Mouse (Mus musculus): ENCODE data around the gene Clip1.

DNA sequence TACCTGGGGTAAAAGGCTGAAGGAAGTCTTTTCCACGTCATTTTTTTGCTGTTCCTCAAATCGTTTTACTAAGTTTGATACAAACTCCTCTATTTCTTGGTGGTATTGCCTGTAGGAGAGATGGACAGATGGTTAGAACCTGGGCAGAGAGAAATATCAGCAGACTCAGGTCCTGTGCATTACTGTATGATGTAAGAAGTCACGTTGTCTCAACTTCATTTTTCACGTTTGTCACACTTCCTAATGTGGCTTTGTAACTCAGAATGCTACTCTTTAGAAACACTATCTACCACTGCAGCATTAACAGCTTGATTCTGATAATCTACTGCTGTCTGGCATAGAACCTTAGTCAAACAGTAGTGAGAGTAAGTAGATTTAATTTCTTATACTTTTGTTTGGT, 30.2 kb upstream of the Clip1 start:
- TF ChIP-seq CTCF (conservative IDR thresholded peaks at IDR 0.05; ENCODE audit: low read length) (no peak), POU5F1 (IDR thresholded peaks at IDR 0.05; ENCODE audit: borderline replicate concordance, low read length) (no peak)

Data from E14TG2a.4 (cell line).